Mouse (Mus musculus): ENCODE results near the gene Plppr1. TPM values are rescaled to one million over a fixed set of nuclear protein-coding genes. Genes with fewer than 3 reads are reported as not detected.
A peak's percentile ranks its signal among the peaks of the same experiment; 100 is the strongest.

The Plppr1 gene
- total and polyA plus RNA-seq, 3 experiments: not detected

- Histone ChIP-seq H3K36me3 (replicated peaks in 1 of 2; ENCODE audit: control insufficient read depth in 1 of 2, insufficient read depth in 1 of 2, low read length in 1 of 2) (no peaks in the 10 kb centered on the region), H3K27ac (ENCODE audit: insufficient read depth, low read depth) (no peak overlapping the region), H3K4me2 (ENCODE audit: insufficient read depth, low read depth, poor library complexity, severe bottlenecking) (no peak overlapping the region), H3K9ac (ENCODE audit: insufficient read depth, low read depth) (no peak overlapping the region), H3K4me1 (ENCODE audit: control insufficient read depth in 1 of 2, insufficient read depth in 2 of 2) (peaks cover 0 to 15% of the 10 kb centered on the region in 2 experiments; a peak in 2 of 4 replicates), H3K27me3 (replicated peaks) (no peaks in the 10 kb centered on the region), H3K79me2 (replicated peaks; ENCODE audit: control insufficient read depth, extremely low read depth, insufficient read depth, poor library complexity, severe bottlenecking) (no peaks in the 10 kb centered on the region), H3K4me3 (replicated peaks in 1 of 3; ENCODE audit: low read depth in 2 of 3, low read length in 2 of 3, poor library complexity in 1 of 3) (no peak overlapping the region), H3K9me3 (replicated peaks; ENCODE audit: low read length) (no peaks in the 10 kb centered on the region)
- DNase-seq (ENCODE audit: extremely low read depth): peak; percentile 50
- in situ Hi-C loops (cut with MboI; ENCODE audit: low pct_ligation_motif_present, low pct_unique_long_range_greater_than_20kb, low sequenced_read_pairs): no loop called here
- dilution Hi-C loops (cut with MboI; ENCODE audit: extremely low pct_ligation_motif_present, extremely low pct_unique_long_range_greater_than_20kb, low sequenced_read_pairs): no loop called here
- no peak for TF ChIP-seq CTCF (conservative IDR thresholded peaks at IDR 0.05 in 1 of 2, IDR thresholded peaks at IDR 0.05 in 1 of 2; ENCODE audit: low read depth in 2 of 2, low read length in 2 of 2)
- TF ChIP-seq JUND (conservative IDR thresholded peaks at IDR 0.05; ENCODE audit: low read depth, low read length): no peak
- no peak for TF ChIP-seq USF1 (IDR thresholded peaks at IDR 0.05; ENCODE audit: low read depth, low read length)
- TF ChIP-seq UBTF (IDR thresholded peaks at IDR 0.05; ENCODE audit: low read depth, low read length): no peak
- no peak for TF ChIP-seq NRF1 (IDR thresholded peaks at IDR 0.05; ENCODE audit: low read depth, low read length)
- no peak for TF ChIP-seq ZMIZ1 (IDR thresholded peaks at IDR 0.05; ENCODE audit: low read depth, low read length)
- TF ChIP-seq RAD21 (IDR thresholded peaks at IDR 0.05; ENCODE audit: low read depth, low read length): no peak
- peak; percentile 22; the same call in 1 of the 2 replicates for TF ChIP-seq JUN (IDR thresholded peaks at IDR 0.05; ENCODE audit: insufficient read depth, low read depth, low read length)
- TF ChIP-seq ETS1 (conservative IDR thresholded peaks at IDR 0.05; ENCODE audit: low read depth, low read length): peak; percentile 65
- 0 out of 2 replicates have a peak, but pooled peaks have one; percentile 10 for TF ChIP-seq MAFK (IDR thresholded peaks at IDR 0.05; ENCODE audit: insufficient replicate concordance, low read length)
- TF ChIP-seq PAX5 (IDR thresholded peaks at IDR 0.05; ENCODE audit: low read length): no peak
- 0 out of 2 replicates have a peak, but pooled peaks have one; percentile 18 for TF ChIP-seq BHLHE40 (IDR thresholded peaks at IDR 0.05; ENCODE audit: low read depth, low read length)
- no peak for TF ChIP-seq TBP (conservative IDR thresholded peaks at IDR 0.05; ENCODE audit: low read depth, low read length)
- no peak for TF ChIP-seq POLR2AphosphoS2 (IDR thresholded peaks at IDR 0.05; ENCODE audit: low read depth, low read length)
- no peak for TF ChIP-seq RCOR1 (conservative IDR thresholded peaks at IDR 0.05; ENCODE audit: low read depth, low read length)
- no peak for TF ChIP-seq USF2 (conservative IDR thresholded peaks at IDR 0.05; ENCODE audit: low read depth, low read length)
- TF ChIP-seq MAZ (IDR thresholded peaks at IDR 0.05; ENCODE audit: low read depth, low read length): no peak
- TF ChIP-seq EP300 (IDR thresholded peaks at IDR 0.05; ENCODE audit: low read length): peak; percentile 63
- TF ChIP-seq POLR2A (IDR thresholded peaks at IDR 0.05; ENCODE audit: low read depth, low read length): no peak
- TF ChIP-seq KAT2A (IDR thresholded peaks at IDR 0.05; ENCODE audit: insufficient replicate concordance, low read length): no peak
- 0 out of 2 replicates have a peak, but pooled peaks have one; percentile 20 for TF ChIP-seq HCFC1 (IDR thresholded peaks at IDR 0.05; ENCODE audit: low read depth, low read length)
- no peak for TF ChIP-seq ELF1 (IDR thresholded peaks at IDR 0.05; ENCODE audit: low read depth, low read length)
- 0 out of 2 replicates have a peak, but pooled peaks have one; percentile 14 for TF ChIP-seq MEF2A (IDR thresholded peaks at IDR 0.05; ENCODE audit: borderline replicate concordance, low read depth, low read length)
- no peak for TF ChIP-seq ZKSCAN1 (IDR thresholded peaks at IDR 0.05; ENCODE audit: borderline replicate concordance, low read depth, low read length)
- no peak for TF ChIP-seq MAX (IDR thresholded peaks at IDR 0.05; ENCODE audit: low read length)
- TF ChIP-seq MYC (IDR thresholded peaks at IDR 0.05; ENCODE audit: low read depth, low read length): no peak
- TF ChIP-seq CHD2 (IDR thresholded peaks at IDR 0.05; ENCODE audit: low read length): no peak
- TF ChIP-seq SMC3 (IDR thresholded peaks at IDR 0.05; ENCODE audit: low read depth, low read length): no peak
- TF ChIP-seq SIN3A (IDR thresholded peaks at IDR 0.05; ENCODE audit: low read length): no peak; the same call in 1 of the 2 replicates
- TF ChIP-seq MXI1 (IDR thresholded peaks at IDR 0.05; ENCODE audit: low read depth, low read length): no peak
- TF ChIP-seq ZC3H11A (IDR thresholded peaks at IDR 0.05; ENCODE audit: low read depth, low read length): no peak
- TF ChIP-seq GABPA (IDR thresholded peaks at IDR 0.05; ENCODE audit: insufficient replicate concordance, low read depth, low read length): no peak
- no peak for TF ChIP-seq E2F4 (IDR thresholded peaks at IDR 0.05; ENCODE audit: insufficient replicate concordance, low read depth, low read length)
- TF ChIP-seq IRF4 (IDR thresholded peaks at IDR 0.05; ENCODE audit: low read depth, low read length): peak; percentile 38; the same call in 1 of the 2 replicates
- no peak for TF ChIP-seq CHD1 (IDR thresholded peaks at IDR 0.05; ENCODE audit: low read depth, low read length)
- no peak for TF ChIP-seq TCF12 (IDR thresholded peaks at IDR 0.05; ENCODE audit: low read depth, low read length)
- no peak for TF ChIP-seq NELFE (IDR thresholded peaks at IDR 0.05; ENCODE audit: low read depth, low read length)
- peak; percentile 67 for TF ChIP-seq ZNF384 (IDR thresholded peaks at IDR 0.05; ENCODE audit: low read depth, low read length)
Measured at GRCm38 (mm10) chr4:49090461-49090860, 31.4 kb downstream of the Plppr1 start.
